Comparison of ENCODE assay signal across 28 mouse cellular contexts in the genomic region with DNA sequence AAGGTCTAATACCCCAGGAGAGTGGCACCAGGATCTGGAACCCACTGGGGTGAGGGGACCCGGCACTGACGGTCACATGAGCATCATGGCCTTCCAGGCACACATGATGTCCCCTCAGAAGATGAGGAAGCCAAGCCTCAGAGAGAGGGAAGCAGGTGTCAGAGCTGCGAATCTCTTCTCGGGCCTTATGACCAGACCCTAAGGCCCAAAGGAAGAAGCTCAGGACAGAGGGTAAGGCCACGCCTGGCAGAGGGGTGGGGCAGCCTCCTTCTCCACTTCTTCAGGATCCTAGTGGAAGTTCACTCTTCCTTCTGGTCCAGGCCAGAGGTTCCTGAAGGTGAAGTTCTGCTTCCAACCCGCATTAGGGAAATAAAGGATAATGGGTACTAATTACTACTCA. TPM values are rescaled to one million over a fixed set of nuclear protein-coding genes. Genes with fewer than 3 reads are reported as not detected.
DNase-seq lines count a peak whose midpoint lies in the region; ATAC-seq and TF ChIP-seq lines count a peak whose summit lies in the region.
"Had no signal": no experiment of that assay in that cellular context is flagged by ENCODE, and none has a peak within 500 bp of the region (broad histone marks: within the 10 kb centered on the region; RNA-seq: fewer than 3 reads in every experiment).

No protein-coding gene starts in this region.

- H3K4me2 ChIP-seq in hindbrain, embryonic 16.5 days (ENCODE audit: low read length), result no peak overlapping the region
- no peak overlapping the region for H3K4me2 ChIP-seq in liver, postnatal 0 days (ENCODE audit: low read depth, low read length)
- no peak overlapping the region for H3K4me2 ChIP-seq in liver, embryonic 12.5 days
- H3K4me2 ChIP-seq: forebrain, embryonic 13.5 days; hindbrain, embryonic 12.5 days; liver, embryonic 11.5 days; neural tube, embryonic 12.5 days had no signal

- H3K36me3 ChIP-seq in hindbrain, embryonic 10.5 days, result no peaks in the 10 kb centered on the region
- no peaks in the 10 kb centered on the region for H3K36me3 ChIP-seq in hindbrain, embryonic 16.5 days (ENCODE audit: control insufficient read depth, insufficient read depth, low read length)
- peaks cover 5% of the 10 kb centered on the region; the same call in 1 of the 2 replicates for H3K36me3 ChIP-seq in liver, postnatal 0 days (replicated peaks; ENCODE audit: insufficient read depth, low read length)
- no peaks in the 10 kb centered on the region for H3K36me3 ChIP-seq in liver, embryonic 12.5 days
- H3K36me3 ChIP-seq: hindbrain, embryonic 12.5 days; neural tube, embryonic 12.5 days had no signal

- H3K27me3 ChIP-seq in hindbrain, embryonic 10.5 days (ENCODE audit: insufficient read depth, poor library complexity, severe bottlenecking), result peaks cover 8% of the 10 kb centered on the region
- no peaks in the 10 kb centered on the region for H3K27me3 ChIP-seq in hindbrain, embryonic 16.5 days (replicated peaks; ENCODE audit: control insufficient read depth, insufficient read depth, low read length)
- no peaks in the 10 kb centered on the region for H3K27me3 ChIP-seq in liver, postnatal 0 days (ENCODE audit: insufficient read depth, low read length)
- no peaks in the 10 kb centered on the region for H3K27me3 ChIP-seq in liver, embryonic 12.5 days (replicated peaks)
- H3K27me3 ChIP-seq: hindbrain, embryonic 12.5 days; limb, embryonic 12.5 days; neural tube, embryonic 12.5 days had no signal

- ATAC-seq in hindbrain, embryonic 16.5 days, result no peak
- ATAC-seq in liver, postnatal 0 days, result no peak
- ATAC-seq in liver, embryonic 12.5 days, result no peak
- ATAC-seq: forebrain, embryonic 13.5 days had no signal

- DNase-seq in heart, adult 11 months, result peak; percentile 98
- DNase-seq in heart, postnatal 36 days, result no peak
- DNase-seq in hindbrain, embryonic 10.5 days (ENCODE audit: low spot score), result no peak
- no peak for DNase-seq in liver, postnatal 0 days
- no peak for DNase-seq in frontal cortex, postnatal 10 days (ENCODE audit: low spot score in 2 of 2)
- DNase-seq: adrenal gland, postnatal 10 days; cerebellum, adult 8-10 months; cerebellum, postnatal 36 days; embryo, embryonic 11 days; kidney, adult 9 months; lung, embryonic 14.5 days; lung, postnatal 36 days; midbrain, embryonic 14.5 days; right cerebral cortex, postnatal 14 days; thymus, adult 2 months; thymus, postnatal 4 days had no signal

- intact Hi-C loops in heart, postnatal 36 days (cut with DNase I), result no loop called here

- TF ChIP-seq EP300 in liver, postnatal 0 days (IDR thresholded peaks at IDR 0.05; ENCODE audit: low read depth), result no peak

- 79% methylated on average over 6 of the region's 6 CpGs for WGBS in hindbrain, embryonic 10.5 days
- 76% methylated on average over 6 of the region's 6 CpGs for WGBS in hindbrain, embryonic 16.5 days
- 75% methylated on average over 6 of the region's 6 CpGs for WGBS in liver, postnatal 0 days (ENCODE audit: insufficient replicate concordance)
- WGBS in liver, embryonic 12.5 days (ENCODE audit: insufficient replicate concordance), result 58% methylated on average over 6 of the region's 6 CpGs

- no peaks in the 10 kb centered on the region for H3K9me3 ChIP-seq in hindbrain, embryonic 10.5 days
- no peaks in the 10 kb centered on the region for H3K9me3 ChIP-seq in hindbrain, embryonic 16.5 days (ENCODE audit: control insufficient read depth, low read length)
- no peaks in the 10 kb centered on the region for H3K9me3 ChIP-seq in liver, postnatal 0 days (ENCODE audit: low read length)
- no peaks in the 10 kb centered on the region for H3K9me3 ChIP-seq in liver, embryonic 12.5 days (replicated peaks)
- H3K9me3 ChIP-seq: forebrain, embryonic 13.5 days; hindbrain, embryonic 12.5 days; limb, embryonic 12.5 days; neural tube, embryonic 12.5 days had no signal

- no peak overlapping the region for H3K4me3 ChIP-seq in hindbrain, embryonic 10.5 days
- no peak overlapping the region for H3K4me3 ChIP-seq in hindbrain, embryonic 16.5 days (ENCODE audit: low read length)
- no peak overlapping the region for H3K4me3 ChIP-seq in liver, postnatal 0 days (ENCODE audit: low read depth, low read length)
- no peak overlapping the region for H3K4me3 ChIP-seq in liver, embryonic 12.5 days
- H3K4me3 ChIP-seq: forebrain, embryonic 13.5 days; hindbrain, embryonic 12.5 days; layer of hippocampus, adult 2 months; limb, embryonic 12.5 days; neural tube, embryonic 12.5 days had no signal

- TF ChIP-seq CTCF in liver, postnatal 0 days (IDR thresholded peaks at IDR 0.05; ENCODE audit: low read depth), result no peak

- H3K9ac ChIP-seq in hindbrain, embryonic 16.5 days (ENCODE audit: low read depth, low read length), result no peak overlapping the region
- H3K9ac ChIP-seq in liver, postnatal 0 days (replicated peaks), result no peak overlapping the region
- no peak overlapping the region for H3K9ac ChIP-seq in liver, embryonic 12.5 days
- H3K9ac ChIP-seq: limb, embryonic 12.5 days; neural tube, embryonic 12.5 days had no signal

- H3K27ac ChIP-seq in hindbrain, embryonic 10.5 days, result peak overlapping the region; percentile 40; the same call in 1 of the 2 replicates
- no peak overlapping the region for H3K27ac ChIP-seq in hindbrain, embryonic 16.5 days (ENCODE audit: low read depth, low read length)
- H3K27ac ChIP-seq in liver, postnatal 0 days (ENCODE audit: low read depth), result peak overlapping the region; percentile 12; the same call in 1 of the 2 replicates
- no peak overlapping the region for H3K27ac ChIP-seq in liver, embryonic 12.5 days
- H3K27ac ChIP-seq: forebrain, embryonic 13.5 days; hindbrain, embryonic 12.5 days; layer of hippocampus, adult 2 months; neural tube, embryonic 12.5 days had no signal

- H3K4me1 ChIP-seq in hindbrain, embryonic 10.5 days (replicated peaks), result peaks cover 55% of the 10 kb centered on the region
- H3K4me1 ChIP-seq in hindbrain, embryonic 16.5 days (ENCODE audit: control insufficient read depth, insufficient read depth, low read depth, low read length), result no peaks in the 10 kb centered on the region
- H3K4me1 ChIP-seq in liver, postnatal 0 days (ENCODE audit: insufficient read depth), result no peaks in the 10 kb centered on the region; the same call in none of the 2 replicates
- H3K4me1 ChIP-seq in liver, embryonic 12.5 days, result peaks cover 37% of the 10 kb centered on the region
- H3K4me1 ChIP-seq: forebrain, embryonic 13.5 days had no signal

RNA-seq across cellular contexts. Expression of a gene that starts 8.1 kb away (rescaled TPM):
- total RNA-seq in heart, postnatal 36 days (2021), result not detected
- polyA plus RNA-seq in hindbrain, embryonic 10.5 days (2016; fragmentation: Nextera tagmentation; extraction: Ambion mirVana), result 1.3 and 1.7 TPM in 2 replicates
- polyA plus RNA-seq in hindbrain, embryonic 16.5 days (2015; fragmentation: Nextera tagmentation; extraction: Ambion mirVana), result 2.6 and 3.4 TPM in 2 replicates
- not detected in 2 replicates for polyA plus RNA-seq in liver, postnatal 0 days (2015; fragmentation: Nextera tagmentation; extraction: Ambion mirVana)
- polyA plus RNA-seq in liver, embryonic 12.5 days (2016; fragmentation: Nextera tagmentation; extraction: Ambion mirVana), result not detected in 2 replicates
- total RNA-seq: gastrocnemius, adult 8-10 months; granulocyte monocyte progenitor cell, adult 5-6 weeks; megakaryocyte-erythroid progenitor cell, adult 5-6 weeks had no signal
- polyA plus RNA-seq: limb, embryonic 12.5 days; liver, embryonic 11.5 days; lung, embryonic 14.5 days; stomach, postnatal 0 days had no signal

RNA-seq across cellular contexts. Expression of a gene that starts 11.8 kb away (rescaled TPM):
- 10 to 100 TPM; 26.8 to 28.1 TPM for total RNA-seq in heart, postnatal 36 days (2021)
- polyA plus RNA-seq in hindbrain, embryonic 10.5 days (2016; fragmentation: Nextera tagmentation; extraction: Ambion mirVana), result 27.6 and 39.1 TPM in 2 replicates
- polyA plus RNA-seq in hindbrain, embryonic 16.5 days (2015; fragmentation: Nextera tagmentation; extraction: Ambion mirVana), result 58.5 and 58.6 TPM in 2 replicates
- polyA plus RNA-seq in liver, postnatal 0 days (2015; fragmentation: Nextera tagmentation; extraction: Ambion mirVana), result 7.6 and 8.3 TPM in 2 replicates
- polyA plus RNA-seq in liver, embryonic 12.5 days (2016; fragmentation: Nextera tagmentation; extraction: Ambion mirVana), result 9.7 and 10.1 TPM in 2 replicates

RNA-seq across cellular contexts. Expression of a gene that starts 19.8 kb away (rescaled TPM):
- total RNA-seq in heart, postnatal 36 days (2021), result 10 to 100 TPM; 24.6 to 26.6 TPM
- polyA plus RNA-seq in hindbrain, embryonic 10.5 days (2016; fragmentation: Nextera tagmentation; extraction: Ambion mirVana), result 121 and 125 TPM in 2 replicates
- 63.6 and 69.4 TPM in 2 replicates for polyA plus RNA-seq in hindbrain, embryonic 16.5 days (2015; fragmentation: Nextera tagmentation; extraction: Ambion mirVana)
- 49.5 and 53.7 TPM in 2 replicates for polyA plus RNA-seq in liver, postnatal 0 days (2015; fragmentation: Nextera tagmentation; extraction: Ambion mirVana)
- polyA plus RNA-seq in liver, embryonic 12.5 days (2016; fragmentation: Nextera tagmentation; extraction: Ambion mirVana), result 85.3 and 86.1 TPM in 2 replicates

RNA-seq across cellular contexts. Expression of a gene that starts 24.3 kb away (rescaled TPM):
- total RNA-seq in heart, postnatal 36 days (2021), result 1 to 10 TPM; 6.8 to 9.6 TPM
- polyA plus RNA-seq in hindbrain, embryonic 10.5 days (2016; fragmentation: Nextera tagmentation; extraction: Ambion mirVana), result 56.9 and 61.6 TPM in 2 replicates
- polyA plus RNA-seq in hindbrain, embryonic 16.5 days (2015; fragmentation: Nextera tagmentation; extraction: Ambion mirVana), result 50.8 and 56.9 TPM in 2 replicates
- polyA plus RNA-seq in liver, postnatal 0 days (2015; fragmentation: Nextera tagmentation; extraction: Ambion mirVana), result 34.6 and 34.7 TPM in 2 replicates
- polyA plus RNA-seq in liver, embryonic 12.5 days (2016; fragmentation: Nextera tagmentation; extraction: Ambion mirVana), result 35.9 and 36.6 TPM in 2 replicates

RNA-seq across cellular contexts. Expression of a gene that starts 28.8 kb away (rescaled TPM):
- 1 to 10 TPM; 5.0 to 6.6 TPM for total RNA-seq in heart, postnatal 36 days (2021)
- 25.9 and 29.5 TPM in 2 replicates for polyA plus RNA-seq in hindbrain, embryonic 10.5 days (2016; fragmentation: Nextera tagmentation; extraction: Ambion mirVana)
- 20.2 and 20.9 TPM in 2 replicates for polyA plus RNA-seq in hindbrain, embryonic 16.5 days (2015; fragmentation: Nextera tagmentation; extraction: Ambion mirVana)
- polyA plus RNA-seq in liver, postnatal 0 days (2015; fragmentation: Nextera tagmentation; extraction: Ambion mirVana), result 85.3 and 95.9 TPM in 2 replicates
- 32.8 and 35.8 TPM in 2 replicates for polyA plus RNA-seq in liver, embryonic 12.5 days (2016; fragmentation: Nextera tagmentation; extraction: Ambion mirVana)

Comparison
In these comparisons a context has a peak if more than half of its experiments do, and no peak if none do; other contexts are left out.
1. H3K27ac ChIP-seq: peak in hindbrain, embryonic 10.5 days (single experiment) and liver, postnatal 0 days (single experiment); none in hindbrain, embryonic 16.5 days (single experiment) and liver, embryonic 12.5 days (single experiment).